In the genomic region with DNA sequence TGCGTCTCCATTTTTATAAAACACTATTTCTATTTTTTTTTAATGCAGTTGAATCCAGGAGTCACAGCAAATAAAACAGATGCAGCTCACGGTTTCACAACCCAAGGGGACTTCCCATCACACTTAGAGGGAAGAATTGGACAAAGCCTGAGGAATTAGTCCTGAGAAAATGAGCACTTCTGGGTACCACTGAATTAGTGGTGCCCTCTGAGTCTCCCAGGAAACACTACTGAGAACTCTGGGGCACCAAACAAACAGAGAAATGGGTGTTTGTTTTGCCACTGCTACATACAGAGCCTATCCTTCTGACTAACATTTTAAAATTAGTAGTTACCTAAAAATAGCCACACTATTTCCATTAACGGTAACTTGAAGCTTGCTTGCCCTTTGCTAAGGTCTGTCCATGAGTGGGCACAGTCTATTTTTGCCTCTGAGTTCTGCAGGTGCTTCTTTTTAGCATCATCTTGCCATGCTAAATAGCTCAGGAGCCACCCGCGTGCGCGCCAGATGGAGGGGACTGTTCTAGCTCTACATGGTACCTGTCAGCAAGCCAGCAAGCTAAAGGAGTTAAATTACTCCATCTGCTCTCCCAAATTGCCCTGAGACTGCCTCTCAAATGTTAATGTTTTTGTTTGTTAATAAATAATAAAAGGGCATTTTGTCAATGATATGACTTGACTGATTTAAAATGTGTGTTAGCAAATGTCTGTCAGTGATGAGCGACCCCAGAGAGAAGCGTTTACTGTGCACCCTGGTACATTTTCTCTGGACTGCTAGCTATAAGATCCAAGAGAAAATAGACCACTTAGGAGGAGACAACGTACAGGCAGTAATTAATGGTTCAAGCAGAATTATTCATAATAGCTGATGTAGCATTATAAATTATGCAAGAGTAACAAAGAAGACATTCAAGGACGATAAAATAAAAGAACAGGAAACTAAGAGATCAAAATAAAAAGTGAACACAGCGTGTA, we compare ENCODE assay signal across 9 mouse cellular contexts.
DNase-seq lines count a peak whose midpoint lies in the region; ATAC-seq and TF ChIP-seq lines count a peak whose summit lies in the region.
"Had no signal": no experiment of that assay in that cellular context is flagged by ENCODE, and none has a peak within 500 bp of the region (broad histone marks: within the 10 kb centered on the region; RNA-seq: fewer than 3 reads in every experiment).

No protein-coding gene starts in this region.

- H3K9ac ChIP-seq in heart, postnatal 0 days (replicated peaks; ENCODE audit: low read depth, low read length), result no peak overlapping the region
- H3K9ac ChIP-seq in liver, postnatal 0 days (replicated peaks), result no peak overlapping the region
- H3K9ac ChIP-seq: neural tube, embryonic 12.5 days had no signal

- H3K36me3 ChIP-seq in heart, postnatal 0 days (replicated peaks; ENCODE audit: control insufficient read depth, insufficient read depth, low read length), result no peaks in the 10 kb centered on the region
- no peaks in the 10 kb centered on the region for H3K36me3 ChIP-seq in limb, embryonic 10.5 days
- H3K36me3 ChIP-seq in kidney, adult 2 months (ENCODE audit: control insufficient read depth, insufficient read depth, low read length), result no peaks in the 10 kb centered on the region
- no peaks in the 10 kb centered on the region for H3K36me3 ChIP-seq in liver, postnatal 0 days (replicated peaks; ENCODE audit: insufficient read depth, low read length)
- H3K36me3 ChIP-seq: neural tube, embryonic 12.5 days had no signal

- H3K9me3 ChIP-seq in heart, postnatal 0 days (replicated peaks; ENCODE audit: control insufficient read depth, low read length), result no peaks in the 10 kb centered on the region
- H3K9me3 ChIP-seq in limb, embryonic 10.5 days (replicated peaks), result no peaks in the 10 kb centered on the region
- no peaks in the 10 kb centered on the region for H3K9me3 ChIP-seq in liver, postnatal 0 days (ENCODE audit: low read length)
- H3K9me3 ChIP-seq: neural tube, embryonic 12.5 days had no signal

- peaks cover 15% of the 10 kb centered on the region for H3K4me1 ChIP-seq in heart, postnatal 0 days (ENCODE audit: control insufficient read depth, insufficient read depth)
- peaks cover 37% of the 10 kb centered on the region for H3K4me1 ChIP-seq in limb, embryonic 10.5 days
- H3K4me1 ChIP-seq in kidney, adult 2 months (ENCODE audit: control insufficient read depth, insufficient read depth, low read length), result no peaks in the 10 kb centered on the region
- H3K4me1 ChIP-seq in liver, postnatal 0 days (ENCODE audit: insufficient read depth), result no peaks in the 10 kb centered on the region

- H3K4me3 ChIP-seq in heart, postnatal 0 days (ENCODE audit: low read depth, low read length), result no peak overlapping the region
- no peak overlapping the region for H3K4me3 ChIP-seq in limb, embryonic 10.5 days
- no peak overlapping the region for H3K4me3 ChIP-seq in kidney, adult 2 months (ENCODE audit: insufficient read depth, low read depth, low read length)
- H3K4me3 ChIP-seq in liver, postnatal 0 days (ENCODE audit: low read depth, low read length), result no peak overlapping the region
- H3K4me3 ChIP-seq: neural tube, embryonic 12.5 days had no signal

- TF ChIP-seq EP300 in heart, postnatal 0 days (IDR thresholded peaks at IDR 0.05; ENCODE audit: low read depth), result no peak
- TF ChIP-seq EP300 in liver, postnatal 0 days (IDR thresholded peaks at IDR 0.05; ENCODE audit: low read depth), result no peak

- peak overlapping the region; percentile 38; the same call in 1 of the 2 replicates for H3K27ac ChIP-seq in heart, postnatal 0 days (ENCODE audit: low read depth)
- H3K27ac ChIP-seq in limb, embryonic 10.5 days, result peak overlapping the region; percentile 54; the same call in 1 of the 2 replicates
- no peak overlapping the region for H3K27ac ChIP-seq in kidney, adult 2 months (ENCODE audit: insufficient read depth, low read depth, low read length)
- H3K27ac ChIP-seq in liver, postnatal 0 days (ENCODE audit: low read depth), result no peak overlapping the region
- H3K27ac ChIP-seq: neural tube, embryonic 12.5 days had no signal

- WGBS in heart, postnatal 0 days, result 54% methylated on average over 12 of the region's 12 CpGs
- 66% methylated on average over 12 of the region's 12 CpGs for WGBS in limb, embryonic 10.5 days
- WGBS in kidney, adult 2 months, result 69% methylated on average over 12 of the region's 12 CpGs
- 75% methylated on average over 12 of the region's 12 CpGs for WGBS in liver, postnatal 0 days (ENCODE audit: insufficient replicate concordance)

- DNase-seq in cerebellum, postnatal 36 days, result peak; percentile 95 to 98
- DNase-seq in heart, postnatal 0 days (ENCODE audit: low spot score), result peak; percentile 60
- peak; percentile 62 for DNase-seq in limb, embryonic 10.5 days (ENCODE audit: low spot score)
- DNase-seq in thymus, postnatal 0 days (ENCODE audit: low spot score), result no peak
- no peak for DNase-seq in urinary bladder, postnatal 10 days (ENCODE audit: low spot score)
- DNase-seq in kidney, adult 2 months, result no peak
- DNase-seq in liver, postnatal 0 days, result no peak

- peak; percentile 93 for ATAC-seq in cerebellum, adult (ENCODE audit: insufficient number of reproducible peaks, low FRiP score, low TSS enrichment)
- peak; percentile 57; the same call in 1 of the 2 replicates for ATAC-seq in heart, postnatal 0 days (ENCODE audit: insufficient read depth, low read depth)
- ATAC-seq in liver, postnatal 0 days, result no peak

- no peak overlapping the region for H3K4me2 ChIP-seq in heart, postnatal 0 days (ENCODE audit: low read depth, low read length)
- no peak overlapping the region for H3K4me2 ChIP-seq in liver, postnatal 0 days (ENCODE audit: low read depth, low read length)
- H3K4me2 ChIP-seq: neural tube, embryonic 12.5 days had no signal

- no peaks in the 10 kb centered on the region for H3K27me3 ChIP-seq in heart, postnatal 0 days (ENCODE audit: control insufficient read depth, insufficient read depth, low read length)
- H3K27me3 ChIP-seq in limb, embryonic 10.5 days (ENCODE audit: low read depth, poor library complexity, severe bottlenecking), result no peaks in the 10 kb centered on the region
- H3K27me3 ChIP-seq in kidney, adult 2 months (replicated peaks; ENCODE audit: control insufficient read depth, insufficient read depth, low read length), result no peaks in the 10 kb centered on the region
- H3K27me3 ChIP-seq in liver, postnatal 0 days (ENCODE audit: insufficient read depth, low read length), result no peaks in the 10 kb centered on the region
- H3K27me3 ChIP-seq: neural tube, embryonic 12.5 days had no signal

- TF ChIP-seq CTCF in heart, postnatal 0 days (IDR thresholded peaks at IDR 0.05; ENCODE audit: low read depth), result no peak
- TF ChIP-seq CTCF in kidney, adult 2 months (conservative IDR thresholded peaks at IDR 0.05; ENCODE audit: insufficient read depth, insufficient read length, low read depth, low read length), result no peak
- no peak for TF ChIP-seq CTCF in liver, postnatal 0 days (IDR thresholded peaks at IDR 0.05; ENCODE audit: low read depth)

- no peak for TF ChIP-seq POLR2A in kidney, adult 2 months (IDR thresholded peaks at IDR 0.05; ENCODE audit: low read depth, low read length)

Comparison
In these comparisons a context has a peak if more than half of its experiments do, and no peak if none do; other contexts are left out.
1. DNase-seq: peak in cerebellum, postnatal 36 days (2 of 2), heart, postnatal 0 days (single experiment) and limb, embryonic 10.5 days (single experiment); none in thymus, postnatal 0 days (single experiment), urinary bladder, postnatal 10 days (single experiment), kidney, adult 2 months (single experiment) and liver, postnatal 0 days (single experiment).
2. H3K27ac ChIP-seq: peak in heart, postnatal 0 days (single experiment) and limb, embryonic 10.5 days (single experiment); none in kidney, adult 2 months (single experiment) and liver, postnatal 0 days (single experiment).